Mouse (Mus musculus) lung, postnatal 0 days (tissue): ENCODE measurements around the gene Ehd3.

Experiments
- CTCF ChIP-seq: IDR thresholded peaks from 2 replicates; pipeline ENCODE4 v1.5.1; 2016; ENCODE audit warnings: antibody characterized with exemption, mild to moderate bottlenecking
- EP300 ChIP-seq: IDR thresholded peaks from 2 replicates; pipeline ENCODE4 v1.6.1; 2016; ENCODE audit warnings: antibody characterized with exemption, mild to moderate bottlenecking, control low read depth

DNA sequence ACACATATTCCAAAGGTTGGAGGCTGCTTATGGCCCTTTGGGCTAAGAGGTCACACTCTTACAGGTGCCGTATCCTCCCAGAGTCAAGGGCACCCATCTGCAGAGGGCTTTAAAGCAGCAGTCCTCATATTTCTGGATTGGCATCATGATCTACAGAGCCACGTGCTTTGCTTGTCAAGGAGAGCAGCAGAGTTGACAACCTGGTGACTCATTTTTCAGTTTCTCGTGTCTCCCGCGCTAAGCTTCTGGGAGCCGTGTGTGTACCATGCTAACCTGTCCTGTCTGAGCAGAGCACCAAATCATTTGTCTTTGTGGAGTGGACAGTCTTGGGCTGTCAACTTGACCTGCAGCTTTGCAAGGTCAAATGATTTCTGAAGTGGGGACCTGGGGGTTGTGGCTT, 2.4 kb downstream of the Ehd3 start:
- no peak for TF ChIP-seq EP300
- TF ChIP-seq CTCF = no peak
